Mouse (Mus musculus): Measurements from ENCODE around the gene Lrrc4.

Lrrc4 gene

DNA sequence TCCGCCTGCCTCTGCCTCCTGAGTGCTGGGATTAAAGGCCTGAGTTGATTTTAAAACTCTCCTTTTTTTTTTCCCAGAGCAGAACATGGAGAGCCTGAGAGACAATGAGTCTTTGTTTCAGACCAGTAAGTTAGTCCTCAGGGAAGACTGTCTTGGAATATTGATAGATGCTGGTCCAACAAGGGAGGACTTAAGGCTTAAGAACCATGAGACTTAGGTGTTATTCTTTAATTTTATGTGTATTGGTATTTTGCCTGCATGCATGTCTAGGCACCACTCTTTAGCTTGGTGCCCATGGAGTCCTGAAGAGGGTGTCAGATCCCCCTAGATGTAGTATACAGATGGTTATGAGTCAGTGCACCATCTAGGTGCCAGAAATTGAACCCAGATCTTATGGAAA is 156.9 kb downstream of the Lrrc4 start:
- no peak for DNase-seq (ENCODE audit: low read depth, low spot score)

DNA sequence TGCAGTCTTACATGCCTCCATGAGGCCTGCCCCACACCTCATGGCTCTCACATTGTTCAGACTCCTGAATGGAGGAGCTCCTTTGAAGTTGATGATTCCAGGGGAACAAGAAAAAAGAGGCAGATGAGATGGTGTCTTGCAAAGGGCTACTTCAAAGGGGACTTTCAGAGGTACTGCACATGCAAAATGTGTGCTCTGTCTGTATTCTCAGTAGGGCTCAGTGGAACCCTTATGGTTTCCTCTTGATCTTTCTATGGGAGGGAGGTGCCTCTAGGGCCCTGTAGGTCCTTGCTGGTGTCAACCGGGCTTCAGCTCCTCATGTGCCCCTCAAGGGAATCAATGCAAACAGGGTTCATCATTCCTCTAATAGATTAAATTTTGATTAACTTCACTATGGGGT is 159.2 kb downstream of the Lrrc4 start:
- DNase-seq (ENCODE audit: low read depth, low spot score): no peak

DNA sequence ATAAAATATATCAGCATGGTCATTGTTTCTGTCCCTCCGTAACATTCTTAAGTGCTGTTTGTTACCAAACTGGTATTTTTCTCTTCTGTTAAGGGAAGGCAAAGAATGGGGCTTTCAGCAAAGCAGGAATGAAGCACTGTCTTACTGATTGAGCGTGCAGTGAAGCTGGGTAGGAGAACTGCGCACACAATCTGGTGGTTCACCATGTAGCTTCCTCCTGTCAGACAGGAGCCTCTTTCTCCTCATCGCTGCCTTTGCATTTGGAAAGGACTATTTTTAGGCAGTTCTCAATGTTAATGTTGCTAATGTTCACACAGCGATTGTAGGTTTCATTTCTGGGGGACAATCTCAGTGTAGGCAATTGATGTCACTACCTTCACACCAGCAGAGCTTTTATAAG is 162.3 kb downstream of the Lrrc4 start:
- DNase-seq (ENCODE audit: low read depth, low spot score): no peak

DNA sequence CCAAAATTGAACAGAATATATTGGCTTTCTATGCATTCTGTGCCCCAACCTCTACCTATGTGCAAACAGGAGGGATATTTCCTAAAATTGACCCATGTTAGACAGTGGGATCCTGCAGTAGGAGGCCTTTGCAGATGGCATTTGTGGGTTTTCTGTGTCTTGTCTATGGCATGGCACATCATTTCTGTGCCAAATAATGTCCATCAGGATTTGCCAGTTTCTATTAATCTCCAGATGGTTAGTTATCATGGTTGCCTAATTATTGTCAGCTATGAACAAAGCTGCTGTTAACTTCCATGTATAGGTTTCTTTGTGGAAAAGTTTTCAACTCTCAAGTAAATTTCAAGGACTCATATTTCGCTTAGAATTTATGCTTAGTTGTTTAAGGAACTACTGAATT is 164.0 kb downstream of the Lrrc4 start:
- no peak for DNase-seq (ENCODE audit: low read depth, low spot score)

DNA sequence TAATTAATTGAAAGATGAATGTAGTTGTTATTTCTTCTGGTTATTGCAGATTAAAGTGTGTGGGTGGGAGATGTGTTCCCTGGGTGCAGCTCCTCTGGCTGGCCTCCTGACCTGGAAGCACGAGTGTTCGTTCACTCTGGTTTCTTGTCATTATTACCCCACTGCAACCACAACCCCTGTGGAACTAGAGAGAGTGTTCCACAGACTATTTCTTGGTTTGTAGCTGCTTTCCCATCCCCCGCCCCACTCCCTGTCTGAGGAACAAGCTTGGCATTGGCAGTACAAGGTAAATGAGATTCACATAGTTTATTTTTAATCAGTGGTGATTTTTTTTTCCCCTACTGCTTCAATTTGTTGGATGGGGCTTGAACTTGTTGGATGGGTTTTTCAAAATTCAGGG is 166.8 kb downstream of the Lrrc4 start:
- no peak for DNase-seq (ENCODE audit: low read depth, low spot score)

DNA sequence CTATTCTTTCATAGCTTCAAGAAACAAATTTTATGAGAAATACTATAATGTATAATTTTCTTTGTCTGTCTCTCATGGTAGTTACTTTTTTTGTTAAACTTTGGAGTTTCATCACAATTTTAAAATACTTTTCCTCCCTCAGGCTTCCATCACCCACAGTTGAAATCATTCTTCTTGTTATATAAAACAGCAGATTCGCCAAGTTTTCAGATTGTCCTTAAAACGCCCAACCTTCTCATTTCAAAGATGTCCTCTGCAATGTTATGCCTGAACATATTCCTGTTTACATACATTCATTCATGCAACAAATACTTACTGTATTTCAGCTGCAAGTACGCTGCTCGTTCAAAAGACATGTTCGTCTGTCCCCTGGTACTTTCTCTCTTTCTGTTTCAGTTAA is 167.9 kb downstream of the Lrrc4 start:
- no peak for DNase-seq (ENCODE audit: low read depth, low spot score)

DNA sequence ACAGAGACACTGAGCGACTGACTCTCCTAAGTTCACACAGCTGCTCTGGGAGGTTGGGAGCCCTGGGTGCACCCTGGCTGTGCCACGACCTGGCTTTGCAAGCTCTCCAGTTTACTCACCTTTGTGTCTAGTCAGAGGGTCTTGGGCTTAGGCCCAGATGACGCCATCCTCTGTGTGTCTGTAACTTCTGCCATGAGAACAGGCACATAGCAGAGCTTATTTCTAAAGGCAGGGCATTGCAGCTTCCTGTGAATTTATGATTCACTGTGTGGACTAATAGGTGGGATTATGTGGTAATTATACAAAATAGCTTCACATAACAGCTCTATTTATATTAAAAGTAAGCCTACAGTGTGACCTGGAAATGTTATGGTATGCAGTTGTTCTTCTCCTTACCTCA is 168.5 kb downstream of the Lrrc4 start:
- no peak for DNase-seq (ENCODE audit: low read depth, low spot score)

DNA sequence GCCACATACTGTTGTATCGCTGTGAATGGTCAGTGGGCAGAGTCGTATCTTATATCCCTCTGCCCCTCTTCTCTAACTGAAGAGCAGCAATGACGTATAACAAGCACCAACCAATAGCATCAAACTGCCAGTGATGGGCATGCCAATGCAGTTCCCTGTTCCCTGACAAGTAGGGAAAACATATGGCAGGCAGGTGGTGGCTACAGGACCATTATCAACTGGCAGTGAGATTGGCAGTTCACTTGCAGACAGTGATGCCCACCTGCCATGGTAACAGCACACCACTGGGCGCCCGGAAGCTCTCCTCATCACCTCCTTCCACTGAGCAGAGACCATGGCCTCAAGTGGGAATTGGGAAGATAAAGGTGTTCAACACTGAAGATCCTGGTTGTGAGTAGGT is 175.0 kb downstream of the Lrrc4 start:
- no peak for DNase-seq (ENCODE audit: low read depth, low spot score)

DNA sequence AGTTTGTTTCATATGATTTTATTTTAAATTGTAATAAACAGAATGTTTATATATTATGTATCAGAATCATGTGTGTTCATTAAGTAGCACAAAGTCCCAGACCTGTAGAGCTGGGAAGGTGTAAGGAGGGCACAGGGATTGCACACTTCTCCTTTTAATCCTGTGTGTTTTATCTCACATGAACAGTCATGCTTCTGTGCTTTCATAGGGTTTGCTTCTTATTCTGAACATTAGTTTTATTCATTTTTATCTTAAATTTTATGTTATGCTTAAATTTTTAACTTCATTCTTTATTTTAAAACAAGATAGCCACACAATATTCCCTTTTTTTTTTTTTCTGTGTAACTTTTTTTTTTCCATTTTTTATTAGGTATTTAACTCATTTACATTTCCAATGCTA is 186.3 kb downstream of the Lrrc4 start:
- DNase-seq (ENCODE audit: low read depth, low spot score): no peak

DNA sequence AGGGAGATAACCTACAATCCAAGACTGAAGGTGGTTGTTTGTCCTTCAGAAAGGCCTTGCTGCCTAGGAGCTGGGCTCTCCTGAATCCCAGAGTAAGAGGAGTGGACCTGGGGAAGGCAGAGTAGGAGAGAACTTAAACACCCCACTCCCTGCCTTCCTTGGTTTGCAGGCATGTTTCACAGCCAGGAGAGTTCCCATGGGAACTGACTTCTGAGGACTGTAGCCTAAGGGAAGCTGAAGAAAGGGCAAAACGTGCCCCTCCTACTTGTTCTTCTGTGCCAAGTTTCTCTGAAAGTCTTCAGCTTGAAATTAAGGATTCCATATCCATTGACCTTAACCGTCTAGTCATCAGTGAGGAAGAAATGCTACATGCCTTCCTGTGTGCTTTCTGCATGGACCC is 188.6 kb downstream of the Lrrc4 start:
- DNase-seq (ENCODE audit: low read depth, low spot score): no peak

DNA sequence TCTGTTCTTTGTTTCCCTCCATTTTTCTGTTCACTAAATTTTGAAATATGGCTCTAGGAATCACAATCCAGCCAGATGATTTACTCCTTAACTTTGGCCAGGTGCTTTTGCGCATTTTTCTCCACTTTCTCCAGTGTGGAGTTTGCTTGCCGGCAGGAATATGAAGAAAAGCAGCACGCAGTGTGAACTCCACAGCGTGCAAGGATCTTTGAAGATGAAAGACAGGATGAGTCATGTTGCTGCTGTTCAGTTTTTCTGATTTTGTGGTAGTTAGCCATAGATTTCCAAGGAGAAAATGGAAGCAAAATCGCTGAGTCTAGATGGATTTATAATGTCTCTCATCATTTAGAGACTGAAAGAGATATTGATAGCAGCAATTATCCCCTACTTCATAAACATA is 191.5 kb downstream of the Lrrc4 start:
- no peak for DNase-seq (ENCODE audit: low read depth, low spot score)

DNA sequence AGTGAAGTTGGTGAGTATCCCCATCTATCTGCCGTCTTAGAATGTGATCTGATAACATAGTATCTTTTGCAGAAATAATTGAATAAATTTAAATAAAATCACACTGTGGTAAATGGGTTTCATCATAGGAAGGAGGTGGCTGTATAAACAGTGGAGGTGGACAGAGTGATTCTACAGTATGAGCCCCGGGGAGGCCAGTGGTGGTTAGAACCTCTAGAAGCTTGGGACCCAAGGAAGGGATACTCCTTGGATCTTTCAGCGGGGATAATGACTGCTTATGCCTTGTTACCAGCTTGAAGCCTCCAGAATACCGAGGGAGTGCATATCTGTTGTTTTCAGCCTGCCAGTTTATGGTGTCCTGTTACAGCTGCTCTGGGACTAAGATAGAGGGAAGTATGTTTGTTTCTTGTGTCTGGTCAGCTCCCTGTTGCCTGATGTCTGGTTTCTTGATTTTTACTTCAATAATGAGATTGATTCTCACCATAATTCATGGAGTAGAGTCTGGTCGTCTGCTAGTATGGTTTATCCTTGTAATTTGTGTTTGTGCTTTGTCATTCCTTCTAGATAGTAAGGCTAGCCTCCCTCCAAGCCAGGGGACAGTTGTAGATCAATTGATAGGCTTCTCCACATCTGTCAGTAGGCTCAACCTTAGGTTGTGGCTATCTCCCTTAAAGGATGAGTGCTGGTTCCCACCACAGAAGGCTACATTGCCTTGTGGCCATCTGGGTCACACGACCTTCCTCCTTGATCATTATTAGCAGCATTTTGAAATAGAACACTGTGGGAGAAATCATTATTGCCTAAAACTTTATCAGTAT is 195.8 kb downstream of the Lrrc4 start:
- DNase-seq (ENCODE audit: low read depth, low spot score): no peak

DNA sequence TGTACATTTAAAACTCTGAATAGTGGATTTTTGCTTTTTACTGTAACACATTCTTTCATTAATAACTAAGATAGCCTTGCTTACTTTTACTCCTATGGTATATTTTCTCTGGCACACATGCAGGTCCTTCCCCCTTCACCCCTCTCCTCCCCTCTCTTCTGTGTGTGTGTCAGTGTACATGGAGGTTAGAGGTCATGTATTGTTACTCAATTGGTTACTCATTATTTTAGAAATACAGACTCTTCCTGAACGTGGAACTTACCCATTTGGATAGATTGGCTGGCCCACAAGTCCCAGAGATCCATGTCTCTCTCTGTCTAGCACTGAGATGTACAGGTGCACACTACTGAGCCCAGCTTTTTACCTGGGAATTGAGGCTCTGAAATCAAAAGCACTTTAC is 196.5 kb downstream of the Lrrc4 start:
- no peak for DNase-seq (ENCODE audit: low read depth, low spot score)

DNA sequence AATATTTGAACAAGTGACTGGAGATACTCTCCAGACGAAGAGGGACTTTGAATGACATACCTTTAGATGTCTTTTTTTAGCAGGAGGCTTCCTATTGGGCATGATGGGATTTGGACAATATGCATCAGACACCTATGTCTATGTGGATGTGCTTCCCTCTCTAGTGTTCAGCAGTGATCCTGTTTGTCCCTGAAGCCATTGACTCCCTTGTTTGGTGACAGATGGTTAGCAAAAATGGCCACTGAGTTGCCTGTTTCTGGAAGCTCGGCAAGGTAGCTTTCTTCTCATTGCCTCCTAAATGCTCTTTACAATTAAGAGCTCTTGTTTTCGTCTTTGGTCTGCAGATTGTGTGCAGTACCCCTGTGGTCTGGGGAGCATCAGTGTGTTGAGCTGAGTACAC is 197.9 kb downstream of the Lrrc4 start:
- DNase-seq (ENCODE audit: low read depth, low spot score): no peak

DNA sequence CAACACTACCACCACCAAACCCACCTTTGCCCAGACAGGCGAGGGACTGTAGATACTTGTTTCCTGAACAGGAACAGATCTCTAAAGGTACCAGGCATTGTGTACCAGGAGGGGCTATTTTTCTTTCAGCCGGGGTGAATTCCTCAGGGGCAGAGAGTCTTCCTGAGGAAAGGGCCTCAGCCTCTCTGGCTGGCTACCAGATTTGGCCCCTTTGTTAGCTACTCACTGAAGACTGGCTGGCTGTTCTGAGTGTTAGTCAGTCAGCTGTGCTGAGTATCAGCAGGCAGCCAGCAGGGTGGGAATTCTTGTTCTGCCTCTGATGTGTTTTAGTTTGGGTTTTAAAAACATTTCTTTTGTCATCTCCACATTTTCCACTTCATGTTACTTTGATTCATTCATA is 198.4 kb downstream of the Lrrc4 start:
- DNase-seq (ENCODE audit: low read depth, low spot score): no peak

DNA sequence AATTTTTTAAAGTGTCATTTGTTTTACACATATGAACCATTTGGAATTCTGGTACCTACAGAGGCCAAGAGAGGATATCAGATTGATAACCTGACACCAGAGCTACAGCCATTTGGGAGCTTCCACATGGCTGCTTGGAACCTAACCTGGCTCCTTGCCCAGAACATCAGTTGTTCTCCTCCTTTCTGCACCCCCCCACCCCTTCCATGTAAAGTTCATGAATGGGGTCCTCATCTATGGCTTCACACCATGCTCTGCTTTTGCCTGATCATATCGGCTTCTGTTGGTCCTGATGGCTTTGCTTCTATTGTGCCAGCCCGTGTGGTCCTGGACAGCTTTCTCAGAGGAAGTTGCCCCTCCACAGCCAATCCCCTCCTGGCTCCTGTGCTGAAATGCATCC is 200.6 kb downstream of the Lrrc4 start:
- DNase-seq (ENCODE audit: low read depth, low spot score): no peak

DNA sequence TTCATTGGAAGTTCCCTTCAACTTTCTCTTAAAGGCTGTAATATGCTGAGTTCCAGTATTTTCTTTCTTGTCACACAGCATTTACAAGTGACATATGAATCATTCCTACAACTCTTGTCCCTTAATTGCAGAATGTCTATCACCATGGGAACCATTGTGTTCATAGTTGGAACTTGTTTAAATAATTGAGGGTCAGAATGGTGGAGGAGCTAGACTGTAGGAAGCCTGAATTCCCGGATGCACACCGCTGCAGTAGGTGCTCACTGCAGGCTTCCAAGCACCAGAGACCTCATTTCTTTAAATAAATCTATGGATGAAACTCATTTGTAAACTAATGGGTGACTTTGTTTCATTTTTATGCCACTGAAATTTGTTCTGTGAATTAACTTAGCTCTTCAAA is 201.7 kb downstream of the Lrrc4 start:
- no peak for DNase-seq (ENCODE audit: low read depth, low spot score)

DNA sequence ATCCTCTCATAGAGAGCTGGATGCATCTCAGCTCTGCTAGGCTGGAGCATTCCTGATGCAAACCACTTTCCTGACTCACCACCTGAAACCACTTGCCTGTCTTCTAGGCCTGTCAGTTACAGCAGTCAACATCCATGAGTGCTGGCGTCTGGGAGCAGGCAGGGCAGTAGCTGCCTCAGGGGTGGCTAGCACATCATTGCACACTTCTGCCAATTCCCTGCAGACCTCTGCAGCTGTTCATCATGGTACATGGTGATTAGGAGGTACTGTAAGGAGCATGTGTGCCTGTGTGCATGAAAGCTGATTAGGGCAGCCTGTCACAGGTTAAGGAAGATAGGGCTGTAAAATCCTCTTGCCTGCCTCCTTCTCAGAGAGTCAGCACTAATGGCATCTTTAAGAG is 203.1 kb downstream of the Lrrc4 start:
- no peak for DNase-seq (ENCODE audit: low read depth, low spot score)

DNA sequence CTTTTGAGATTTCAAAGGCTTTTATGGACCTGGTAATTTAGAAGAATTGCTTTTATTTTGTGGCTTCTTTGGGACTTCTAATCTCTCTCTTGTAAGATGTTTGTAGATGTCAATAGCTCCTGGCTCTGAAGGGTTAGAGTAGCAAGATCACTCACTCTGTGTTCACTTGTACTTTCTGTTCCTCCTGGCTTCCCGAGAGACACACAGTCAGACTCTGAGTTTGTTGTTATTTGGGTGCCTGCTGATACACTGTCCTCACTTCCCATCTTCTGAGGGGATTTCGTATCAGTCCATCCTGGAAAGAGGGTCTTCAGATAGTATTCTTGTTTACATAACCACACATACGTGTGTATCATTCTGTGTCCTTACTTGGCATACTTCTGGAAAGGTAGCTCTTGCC is 208.6 kb downstream of the Lrrc4 start:
- DNase-seq (ENCODE audit: low read depth, low spot score): no peak

DNA sequence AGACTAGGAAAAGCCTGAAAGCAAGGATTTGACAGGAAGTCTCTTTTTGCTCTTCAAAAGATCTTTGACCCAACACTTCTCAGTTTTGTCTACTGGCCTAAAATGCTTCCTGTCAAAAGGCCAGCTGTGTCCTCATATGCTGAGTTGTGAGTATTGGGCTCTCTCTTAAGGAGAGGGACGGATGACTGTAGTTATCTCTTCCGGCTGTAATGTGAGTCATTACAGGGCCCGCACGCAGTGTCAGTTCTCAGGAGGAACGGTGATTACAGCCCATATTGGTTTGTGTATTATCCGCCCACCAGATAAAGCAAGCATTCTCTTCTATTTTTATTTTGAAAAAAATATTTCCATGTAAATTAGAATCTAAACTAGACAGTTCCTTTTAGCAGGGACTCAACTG is 209.0 kb downstream of the Lrrc4 start:
- no peak for DNase-seq (ENCODE audit: low read depth, low spot score)

DNA sequence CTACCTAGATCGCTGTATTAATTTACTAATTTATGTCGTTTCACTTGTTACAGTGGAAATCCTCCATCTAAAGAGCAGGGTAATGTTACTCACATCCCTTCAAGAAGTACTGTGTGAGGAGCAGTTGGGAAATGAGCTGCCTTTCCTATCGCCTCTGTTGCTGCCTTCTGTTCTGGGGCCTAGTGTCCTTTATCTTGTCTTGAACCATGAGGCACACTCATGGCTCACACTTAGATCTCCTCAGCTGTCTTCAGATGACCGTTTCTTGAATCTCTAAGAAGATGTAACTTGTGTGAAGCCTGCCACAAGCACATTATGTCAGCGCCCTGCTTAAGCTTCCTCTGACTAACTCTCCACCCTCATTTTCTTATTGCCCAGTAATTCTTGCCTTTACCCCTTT is 209.6 kb downstream of the Lrrc4 start:
- no peak for DNase-seq (ENCODE audit: low read depth, low spot score)

DNA sequence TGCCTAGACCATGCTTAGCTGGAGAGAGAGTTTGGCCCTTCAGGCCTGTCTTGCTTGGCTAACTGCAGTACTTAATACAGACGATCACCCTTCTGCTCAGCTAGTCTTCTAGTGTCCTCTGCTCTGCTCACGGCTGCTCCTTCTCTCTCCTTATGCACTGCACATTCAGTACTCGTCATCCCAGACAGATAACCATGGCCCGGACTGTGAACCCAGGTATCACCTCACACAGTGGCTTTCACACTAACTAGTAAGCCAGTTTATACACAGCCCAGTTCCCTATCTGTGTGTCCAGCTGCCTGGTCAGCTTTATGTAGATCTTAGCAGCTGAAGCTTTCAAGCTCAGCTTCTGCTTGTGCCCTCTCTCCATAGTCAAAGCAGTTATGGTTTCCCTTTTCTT is 210.1 kb downstream of the Lrrc4 start:
- DNase-seq (ENCODE audit: low read depth, low spot score): no peak

DNA sequence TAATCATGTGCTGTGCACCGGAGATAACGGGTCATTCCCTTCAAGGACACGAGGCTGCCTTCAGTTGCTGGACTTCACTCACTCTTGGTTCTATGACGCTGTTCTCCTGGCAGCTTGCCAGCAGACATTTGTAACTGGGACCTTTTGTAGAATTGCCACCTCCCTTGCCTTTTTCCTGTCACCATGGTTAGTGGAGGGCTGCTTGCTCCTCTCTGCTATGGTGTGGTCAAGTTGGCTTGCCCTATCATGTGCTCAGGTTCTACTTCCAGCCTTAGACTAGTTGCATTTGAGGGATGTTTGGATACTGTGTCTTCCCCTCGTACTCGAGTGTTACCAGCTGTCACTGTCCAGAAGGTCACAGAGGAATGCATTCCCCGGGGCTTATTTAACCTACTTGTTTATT is 212.8 kb downstream of the Lrrc4 start:
- no peak for DNase-seq (ENCODE audit: low read depth, low spot score)

DNA sequence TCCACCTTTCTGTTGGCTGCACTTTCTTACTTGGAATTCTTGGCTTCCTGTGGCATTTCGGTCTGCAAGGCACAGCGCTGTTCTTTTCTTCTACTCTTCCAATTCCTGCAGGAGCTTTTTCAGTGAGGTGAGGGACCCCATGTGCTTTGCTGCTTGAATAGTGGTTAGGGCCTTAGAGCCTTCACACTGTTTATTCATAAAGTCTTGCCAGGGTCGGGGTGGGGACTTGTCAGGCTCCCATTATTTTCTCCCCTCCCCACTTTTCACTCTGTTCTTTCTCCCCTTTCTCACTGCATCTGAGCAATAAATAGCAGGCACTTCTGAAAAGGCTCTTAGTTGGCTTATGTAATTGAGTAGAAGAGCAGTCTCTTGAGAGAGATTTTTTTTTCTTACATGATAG is 213.2 kb downstream of the Lrrc4 start:
- no peak for DNase-seq (ENCODE audit: low read depth, low spot score)
